Mouse (Mus musculus) thymus, adult 2 months (tissue): Measurements from ENCODE around the gene D17H6S53E. TPM values are rescaled to one million over a fixed set of nuclear protein-coding genes. Genes with fewer than 3 reads are reported as not detected.

Source experiments
- DNase-seq: peaks from one replicate; pipeline ENCODE4 v3.0.0; 2021
- H3K27ac ChIP-seq: fragments of 200-500 bp; 2 replicates; pipeline ENCODE4 v1.5.1; 2012; ENCODE audit warnings: low read length, control low read depth; ENCODE audit not compliant: control insufficient read depth, insufficient read depth
- H3K27me3 ChIP-seq: fragments of 200-500 bp; 2 replicates; pipeline ENCODE4 v1.6.1; 2012; ENCODE audit warnings: mild to moderate bottlenecking, low read length, moderate library complexity, mixed read lengths; ENCODE audit not compliant: control insufficient read depth, insufficient read depth
- H3K36me3 ChIP-seq: fragments of 200-500 bp; 2 replicates; pipeline ENCODE4 v1.6.1; 2012; ENCODE audit warnings: mild to moderate bottlenecking, low read length, moderate library complexity; ENCODE audit not compliant: control insufficient read depth, insufficient read depth
- H3K4me1 ChIP-seq: fragments of 200-500 bp; replicated peaks from 2 replicates; pipeline ENCODE4 v1.6.1; 2012; ENCODE audit warnings: low read length; ENCODE audit not compliant: control insufficient read depth, insufficient read depth
- H3K4me3 ChIP-seq: fragments of 200-500 bp; 2 replicates; pipeline ENCODE4 v1.5.1; 2012; ENCODE audit warnings: mild to moderate bottlenecking, low read length, control low read depth, moderate library complexity; ENCODE audit not compliant: control insufficient read depth, insufficient read depth
- CTCF ChIP-seq: fragments of 200-500 bp; IDR thresholded peaks from 2 replicates; pipeline ENCODE4 v1.5.1; 2012; ENCODE audit warnings: mild to moderate bottlenecking, control low read depth, low read length, moderate library complexity, borderline replicate concordance; ENCODE audit not compliant: control insufficient read depth, poor library complexity, insufficient read depth; ENCODE audit errors: extremely low read depth
- POLR2A ChIP-seq: fragments of 200-500 bp; IDR thresholded peaks from 2 replicates; pipeline ENCODE4 v1.6.1; 2012; ENCODE audit warnings: mild to moderate bottlenecking, low read length, control low read depth, moderate library complexity; ENCODE audit not compliant: control insufficient read depth, poor library complexity, insufficient read depth; ENCODE audit errors: extremely low read depth
- WGBS: fragments of 180-500 bp; shearing (Covaris S2); methylation state at CpG from one replicate; pipeline ENCODE4 v1.1.7; 2018; 5-methylcytosine and 5-hydroxymethylcytosine counted together
- polyA plus RNA-seq: library from polyadenylated mRNA; depleted of rRNA; stranded (reverse); fragments of >200 nt; gene quantifications from 2 replicates; pipeline ENCODE4 v1.2.3, GENCODE M21; 2012; rRNA removed

The D17H6S53E gene
- polyA plus RNA-seq, 1 experiment, result 12.9 TPM

DNA sequence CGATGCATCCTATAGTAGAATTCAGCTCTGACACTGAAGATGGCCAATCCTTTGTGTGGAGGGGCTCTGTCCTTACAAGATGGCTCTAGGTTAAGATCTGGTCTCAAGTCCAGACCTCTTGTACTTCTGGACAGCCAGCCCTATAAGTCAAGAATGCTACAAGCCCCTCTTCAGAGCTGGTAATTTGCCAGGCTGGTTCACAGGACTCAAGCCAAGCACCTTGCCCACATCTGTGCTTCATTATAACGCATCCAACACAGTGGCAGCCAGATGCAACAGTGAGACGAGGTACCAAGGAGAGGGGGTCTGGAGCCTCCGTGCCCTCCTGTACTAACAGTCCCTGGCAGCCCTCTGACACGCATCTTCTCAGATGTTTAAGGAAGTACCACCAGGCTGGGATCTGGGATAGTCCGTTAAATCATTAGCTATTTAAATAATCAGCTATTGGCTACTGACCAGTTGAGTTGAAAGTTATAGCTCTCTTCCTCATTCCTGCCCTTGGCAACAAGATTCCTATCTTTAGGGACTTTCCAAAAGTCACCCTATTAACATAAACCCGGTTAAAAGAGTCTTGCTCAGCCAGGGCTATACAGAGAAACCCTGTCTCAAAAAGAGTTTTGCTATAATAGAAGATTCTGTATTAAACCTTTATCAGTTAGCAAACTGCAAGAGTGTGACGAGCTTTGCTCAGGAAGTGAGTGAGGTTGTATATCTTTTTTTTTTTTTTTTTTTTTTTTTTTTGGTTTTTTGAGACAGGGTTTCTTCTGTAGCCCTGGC lies 48.2 kb downstream of the D17H6S53E start:
- no peak overlapping the region for H3K4me3 ChIP-seq
- 70% methylated on average over 8 of the region's 8 CpGs for WGBS
- no peak overlapping the region; the same call in 1 of the 2 replicates for H3K27ac ChIP-seq
- DNase-seq, result no peak
- no peaks in the 10 kb centered on the region for H3K36me3 ChIP-seq
- no peak for TF ChIP-seq POLR2A
- TF ChIP-seq CTCF, result no peak
- no peaks in the 10 kb centered on the region for H3K27me3 ChIP-seq
- peaks cover 27% of the 10 kb centered on the region for H3K4me1 ChIP-seq

DNA sequence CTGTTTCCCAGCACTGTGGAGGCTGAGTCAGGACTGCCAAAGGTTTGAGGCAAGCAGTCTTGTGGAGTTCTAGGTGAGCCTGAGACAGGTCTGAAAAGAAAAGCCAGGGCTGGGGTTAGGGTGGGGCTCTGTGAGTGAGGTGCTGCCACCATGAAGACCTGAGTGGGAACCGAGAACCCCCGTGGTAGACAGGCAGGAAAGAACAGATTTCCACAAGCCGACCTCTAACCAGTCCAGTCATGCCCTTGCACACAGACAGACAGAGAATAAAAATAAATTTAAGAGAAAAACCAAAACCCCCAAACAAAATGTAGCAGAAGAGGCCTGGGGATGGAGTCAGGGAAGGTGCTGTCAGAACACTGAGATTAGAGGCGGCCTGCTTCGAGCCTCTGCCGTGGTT lies 49.2 kb downstream of the D17H6S53E start:
- WGBS, result 72% methylated on average over 6 of the region's 6 CpGs
- no peak overlapping the region for H3K4me3 ChIP-seq
- no peaks in the 10 kb centered on the region for H3K36me3 ChIP-seq
- H3K27me3 ChIP-seq, result no peaks in the 10 kb centered on the region
- peaks cover 32% of the 10 kb centered on the region for H3K4me1 ChIP-seq
- TF ChIP-seq POLR2A (no peak), CTCF (no peak)
- H3K27ac ChIP-seq, result no peak overlapping the region
- DNase-seq, result no peak

GRCm38 (mm10) chr17:35175968-35176367 lies 49.8 kb downstream of the D17H6S53E start, which contains the start of gene Aif1:
TSS of gene Aif1 (minus strand) at chr17:35176068.
- no peaks in the 10 kb centered on the region for H3K27me3 ChIP-seq
- TF ChIP-seq POLR2A (no peak), CTCF (no peak)
- 90% methylated on average over 2 of the region's 2 CpGs for WGBS
- no peak within 1 kb of the TSS for H3K27ac ChIP-seq
- no peak for DNase-seq
- no peak within 1 kb of the TSS for H3K4me3 ChIP-seq
- peaks cover 33% of the 10 kb centered on the region for H3K4me1 ChIP-seq
- H3K36me3 ChIP-seq, result no peaks in the 10 kb centered on the region

Other genes starting within 250 kb of the D17H6S53E start
- 15.0 and 16.3 TPM in 2 replicates for gene Zbtb12, start 246.9 kb upstream of the D17H6S53E start, polyA plus RNA-seq
- 0.03 TPM in 1 of 2 replicates, not detected in the other for gene Gm20547, start 244.3 kb upstream of the D17H6S53E start, polyA plus RNA-seq
- gene C2, start 228.1 kb upstream of the D17H6S53E start, polyA plus RNA-seq, result 12.9 and 18.4 TPM in 2 replicates
- gene Ehmt2, start 227.9 kb upstream of the D17H6S53E start, polyA plus RNA-seq, result 372 and 380 TPM in 2 replicates
- gene Slc44a4, start 211.9 kb upstream of the D17H6S53E start, polyA plus RNA-seq, result 0.33 and 0.59 TPM in 2 replicates
- gene Neu1, start 195.1 kb upstream of the D17H6S53E start, polyA plus RNA-seq, result 66.9 and 82.3 TPM in 2 replicates
- gene Hspa1b, start 167.1 kb upstream of the D17H6S53E start, polyA plus RNA-seq, result 22.7 and 26.5 TPM in 2 replicates
- not detected in 2 replicates for gene Gm20481, start 156.5 kb upstream of the D17H6S53E start, polyA plus RNA-seq
- 10.0 and 12.2 TPM in 2 replicates for gene Hspa1a, start 154.2 kb upstream of the D17H6S53E start, polyA plus RNA-seq
- 0.06 and 0.28 TPM in 2 replicates for gene Hspa1l, start 153.7 kb upstream of the D17H6S53E start, polyA plus RNA-seq
- 207 and 265 TPM in 2 replicates for gene Lsm2, start 144.5 kb upstream of the D17H6S53E start, polyA plus RNA-seq
- gene Vars, start 125.4 kb upstream of the D17H6S53E start, polyA plus RNA-seq, result 404 and 545 TPM in 2 replicates
- gene Vwa7, start 109.8 kb upstream of the D17H6S53E start, polyA plus RNA-seq, result 1.1 and 1.5 TPM in 2 replicates
- 12.3 and 18.3 TPM in 2 replicates for gene Sapcd1, start 98.4 kb upstream of the D17H6S53E start, polyA plus RNA-seq
- gene Msh5, start 79.6 kb upstream of the D17H6S53E start, polyA plus RNA-seq, result 15.5 and 20.0 TPM in 2 replicates
- gene Clic1, start 76.4 kb upstream of the D17H6S53E start, polyA plus RNA-seq, result 316 and 321 TPM in 2 replicates
- 54.0 and 55.3 TPM in 2 replicates for gene Ddah2, start 67.3 kb upstream of the D17H6S53E start, polyA plus RNA-seq
- 3.6 and 5.0 TPM in 2 replicates for gene Ly6g6c, start 61.0 kb upstream of the D17H6S53E start, polyA plus RNA-seq
- gene Mpig6b, start 60.2 kb upstream of the D17H6S53E start, polyA plus RNA-seq, result 0.18 and 0.20 TPM in 2 replicates
- gene Ly6g6e, start 49.5 kb upstream of the D17H6S53E start, polyA plus RNA-seq, result 2.3 and 3.4 TPM in 2 replicates
- 0.59 and 1.5 TPM in 2 replicates for gene Ly6g6d, start 48.3 kb upstream of the D17H6S53E start, polyA plus RNA-seq
- 0.66 and 1.3 TPM in 2 replicates for gene Ly6g6f, start 40.8 kb upstream of the D17H6S53E start, polyA plus RNA-seq
- 191 and 202 TPM in 2 replicates for gene Abhd16a, start 37.1 kb upstream of the D17H6S53E start, polyA plus RNA-seq
- gene Ly6g5c, start 18.1 kb upstream of the D17H6S53E start, polyA plus RNA-seq, result 0.27 TPM in 1 of 2 replicates, not detected in the other
- 5.9 and 8.3 TPM in 2 replicates for gene Ly6g5b, start 10.9 kb upstream of the D17H6S53E start, polyA plus RNA-seq
- gene Gpank1, start 4.9 kb upstream of the D17H6S53E start, polyA plus RNA-seq, result 35.2 and 37.8 TPM in 2 replicates
- gene Csnk2b, start 4.3 kb upstream of the D17H6S53E start, polyA plus RNA-seq, result 500 and 515 TPM in 2 replicates
- gene Apom, start 5.7 kb downstream of the D17H6S53E start, polyA plus RNA-seq, result 0.55 and 0.85 TPM in 2 replicates
- 411 TPM in 2 replicates for gene Bag6, start 8.8 kb downstream of the D17H6S53E start, polyA plus RNA-seq
- 770 and 778 TPM in 2 replicates for gene Prrc2a, start 38.5 kb downstream of the D17H6S53E start, polyA plus RNA-seq
- 5.4 and 8.9 TPM in 2 replicates for gene Aif1, start 49.7 kb downstream of the D17H6S53E start, polyA plus RNA-seq
- 30.7 and 49.6 TPM in 2 replicates for gene Lst1, start 62.1 kb downstream of the D17H6S53E start, polyA plus RNA-seq
- 358 and 375 TPM in 2 replicates for gene Ltb, start 68.1 kb downstream of the D17H6S53E start, polyA plus RNA-seq
- 11.3 and 11.4 TPM in 2 replicates for gene Tnf, start 75.6 kb downstream of the D17H6S53E start, polyA plus RNA-seq
- gene Lta, start 79.0 kb downstream of the D17H6S53E start, polyA plus RNA-seq, result 14.4 and 14.5 TPM in 2 replicates
- gene Gm16181, start 94.5 kb downstream of the D17H6S53E start, polyA plus RNA-seq, result 0.29 TPM in 1 of 2 replicates, not detected in the other
- gene Atp6v1g2, start 107.3 kb downstream of the D17H6S53E start, polyA plus RNA-seq, result 7.9 TPM in 2 replicates
- 34.2 and 41.3 TPM in 2 replicates for gene Nfkbil1, start 109.4 kb downstream of the D17H6S53E start, polyA plus RNA-seq
- gene Ddx39b, start 115.4 kb downstream of the D17H6S53E start, polyA plus RNA-seq, result 778 and 831 TPM in 2 replicates
- 873 and 1,061 TPM in 2 replicates for gene H2-D1, start 136.4 kb downstream of the D17H6S53E start, polyA plus RNA-seq
- 4.6 and 6.7 TPM in 2 replicates for gene H2-Q1, start 194.0 kb downstream of the D17H6S53E start, polyA plus RNA-seq
- gene H2-Q2, start 215.9 kb downstream of the D17H6S53E start, polyA plus RNA-seq, result 142 and 170 TPM in 2 replicates